Mouse (Mus musculus): ENCODE measurements around the gene Exoc1. TPM values are rescaled to one million over a fixed set of nuclear protein-coding genes. Genes with fewer than 3 reads are reported as not detected.

Exoc1 gene
- 33.3 and 44.4 TPM in 2 replicates for polyA plus RNA-seq (2016; fragmentation: Nextera tagmentation; extraction: Ambion mirVana)

DNA sequence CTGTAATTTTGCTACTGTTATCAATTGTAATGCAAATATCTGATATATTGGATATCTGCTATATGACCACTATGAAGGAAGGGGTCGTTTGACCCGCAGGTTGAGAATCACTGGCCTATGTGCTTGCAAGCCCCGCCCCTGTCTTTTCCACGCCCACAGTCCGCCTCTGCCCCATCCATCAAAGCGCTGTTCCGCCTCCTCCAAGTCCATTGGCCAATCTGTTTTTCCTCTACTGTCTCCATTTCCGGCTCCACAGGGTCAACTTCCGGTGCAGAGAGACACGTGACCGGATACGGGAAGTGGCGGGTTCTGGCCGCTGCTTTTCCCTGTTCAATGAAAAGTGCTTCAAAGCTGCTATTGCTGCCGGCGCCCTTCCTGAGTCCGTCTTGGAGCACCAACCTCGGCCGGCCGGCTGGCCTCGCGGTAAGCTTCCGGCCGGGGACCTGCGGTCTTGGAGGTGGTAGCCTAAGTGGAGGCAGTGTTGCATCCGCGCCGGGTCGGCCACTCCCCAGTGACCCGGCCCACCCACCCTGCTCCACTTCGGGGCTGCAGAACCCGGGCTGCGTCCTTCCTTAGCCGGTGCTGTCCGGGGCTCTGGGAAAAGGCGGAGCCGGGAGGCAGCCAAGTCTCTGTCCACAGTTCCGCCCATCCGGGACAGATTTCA is at the start of gene Exoc1:
Exoc1 (plus strand) TSS at position 272 of the 664 bp plus-strand sequence.
- peak within 1 kb of the TSS; percentile 78 for H3K4me3 ChIP-seq

DNA sequence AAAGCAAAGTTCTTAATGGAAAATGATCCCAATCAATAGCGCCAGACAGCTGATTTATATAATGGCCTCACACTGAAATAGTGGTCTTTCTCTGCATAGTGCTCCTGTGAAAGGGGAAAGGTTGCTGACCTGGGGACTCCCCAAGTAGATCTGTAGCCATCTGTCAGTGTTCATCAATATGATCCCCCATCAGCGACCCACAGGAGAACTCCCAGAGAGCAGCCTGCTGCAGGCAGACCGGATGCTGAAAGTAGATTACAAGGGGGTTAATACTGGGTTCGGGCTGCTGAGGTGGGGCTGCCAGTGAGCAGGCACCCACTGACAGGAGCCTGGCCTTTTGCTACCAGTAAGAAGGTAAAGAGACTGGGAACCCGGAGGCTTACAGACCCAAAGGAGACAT is 45.3 kb upstream of the Exoc1 start, which contains the start of gene Gm7271:
Gm7271 (plus strand) TSS at position 230 of the 400 bp plus-strand sequence.
- no peaks in the 10 kb centered on the region for H3K4me1 ChIP-seq
- H3K27me3 ChIP-seq (ENCODE audit: low read depth, poor library complexity, severe bottlenecking): no peaks in the 10 kb centered on the region
- no peaks in the 10 kb centered on the region for H3K36me3 ChIP-seq
- H3K4me3 ChIP-seq: no peak within 1 kb of the TSS
- H3K9me3 ChIP-seq (replicated peaks): no peaks in the 10 kb centered on the region
- H3K27ac ChIP-seq: no peak within 1 kb of the TSS
- WGBS: 65% methylated on average over 5 of the region's 5 CpGs
- no peak for DNase-seq (ENCODE audit: low spot score)

More for the DNA sequence above, at the start of gene Exoc1:
- peak; percentile 97 for DNase-seq (ENCODE audit: low spot score)
- Histone ChIP-seq H3K36me3 (peaks cover 11% of the 10 kb centered on the region; the same call in 1 of the 2 replicates), H3K4me1 (peaks cover 11% of the 10 kb centered on the region), H3K27me3 (ENCODE audit: low read depth, poor library complexity, severe bottlenecking) (no peaks in the 10 kb centered on the region), H3K9me3 (replicated peaks) (no peaks in the 10 kb centered on the region), H3K27ac (peak within 1 kb of the TSS; percentile 84)
- WGBS: under 1% methylated on average over 39 of the region's 39 CpGs

DNA sequence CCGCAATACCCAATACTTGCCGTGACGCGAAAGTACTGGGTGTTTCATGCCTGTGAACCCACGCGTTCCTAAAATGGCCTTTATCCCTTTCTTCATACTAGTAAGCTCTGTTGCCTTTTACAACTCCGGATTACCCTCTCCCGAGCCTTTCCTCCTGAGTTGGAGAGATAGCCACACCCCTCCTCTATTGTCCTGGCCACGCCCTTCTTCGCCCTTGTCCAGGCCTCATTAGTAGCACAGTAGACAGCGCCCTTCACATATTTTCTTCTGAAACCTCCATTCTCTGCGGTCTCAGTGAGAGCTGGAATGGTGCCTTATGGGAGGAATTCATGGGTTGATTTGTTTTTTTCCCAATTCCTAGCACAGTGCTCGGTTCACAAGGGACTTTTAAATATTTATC is 34.0 kb upstream of the Exoc1 start:
- Histone ChIP-seq H3K27ac (no peak overlapping the region), H3K4me1 (no peaks in the 10 kb centered on the region), H3K9me3 (replicated peaks) (no peaks in the 10 kb centered on the region), H3K4me3 (no peak overlapping the region), H3K27me3 (ENCODE audit: low read depth, poor library complexity, severe bottlenecking) (no peaks in the 10 kb centered on the region), H3K36me3 (no peaks in the 10 kb centered on the region)
- 84% methylated on average over 13 of the region's 13 CpGs for WGBS
- DNase-seq (ENCODE audit: low spot score): no peak

DNA sequence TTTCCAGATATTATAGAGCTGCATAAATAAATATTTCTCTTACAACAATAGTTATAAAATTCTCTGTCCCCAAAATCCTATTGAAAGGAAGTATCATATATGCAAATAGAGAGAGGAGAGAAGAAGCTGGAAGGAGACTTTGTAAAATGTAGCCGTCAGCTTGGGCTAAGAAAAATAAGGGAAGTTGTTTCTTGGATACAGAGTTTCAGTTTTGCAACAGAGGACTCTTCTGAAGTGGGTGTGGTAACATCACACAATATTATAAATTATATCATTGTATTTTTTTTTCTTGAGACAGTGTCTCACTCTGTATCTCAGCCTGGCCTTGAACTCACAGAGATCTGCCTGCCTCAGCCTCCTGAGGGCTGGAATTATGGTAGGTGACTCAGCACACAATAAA is 6.7 kb upstream of the Exoc1 start:
- no peaks in the 10 kb centered on the region for H3K27me3 ChIP-seq (ENCODE audit: low read depth, poor library complexity, severe bottlenecking)
- DNase-seq (ENCODE audit: low spot score): no peak

DNA sequence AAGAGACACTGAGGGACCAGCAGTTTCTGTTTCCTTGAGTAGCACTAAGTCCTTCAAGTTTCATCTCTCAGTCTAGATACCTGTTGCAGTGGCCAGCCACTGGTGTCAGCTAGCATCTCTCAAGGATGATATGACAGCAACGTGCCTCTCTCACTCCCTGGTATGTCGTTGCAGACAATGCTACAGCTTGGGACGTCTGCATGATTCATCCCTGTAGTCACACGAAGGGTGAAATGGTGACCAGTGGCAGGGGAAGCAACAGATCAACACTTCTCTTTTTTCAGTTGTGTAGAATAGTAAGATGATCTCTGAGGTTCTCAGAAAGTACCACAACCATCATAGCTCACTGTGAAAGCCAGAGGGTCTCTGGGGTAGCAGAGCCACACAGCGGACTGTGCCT is 4.5 kb upstream of the Exoc1 start:
- DNase-seq (ENCODE audit: low spot score): no peak
- no peak overlapping the region for H3K4me3 ChIP-seq
- H3K9me3 ChIP-seq (replicated peaks): no peaks in the 10 kb centered on the region
- H3K4me1 ChIP-seq: peaks cover under 1% of the 10 kb centered on the region; the same call in 1 of the 2 replicates
- H3K27me3 ChIP-seq (ENCODE audit: low read depth, poor library complexity, severe bottlenecking): no peaks in the 10 kb centered on the region
- H3K36me3 ChIP-seq: no peaks in the 10 kb centered on the region
- 72% methylated on average over 5 of the region's 5 CpGs for WGBS
- no peak overlapping the region for H3K27ac ChIP-seq

More for the DNA sequence above, 6.7 kb upstream of the Exoc1 start:
- H3K4me3 ChIP-seq: no peak overlapping the region
- H3K9me3 ChIP-seq (replicated peaks): no peaks in the 10 kb centered on the region
- WGBS: 93% methylated on average over 1 of the region's 1 CpGs
- H3K4me1 ChIP-seq: no peaks in the 10 kb centered on the region
- no peak overlapping the region for H3K27ac ChIP-seq
- H3K36me3 ChIP-seq: no peaks in the 10 kb centered on the region

DNA sequence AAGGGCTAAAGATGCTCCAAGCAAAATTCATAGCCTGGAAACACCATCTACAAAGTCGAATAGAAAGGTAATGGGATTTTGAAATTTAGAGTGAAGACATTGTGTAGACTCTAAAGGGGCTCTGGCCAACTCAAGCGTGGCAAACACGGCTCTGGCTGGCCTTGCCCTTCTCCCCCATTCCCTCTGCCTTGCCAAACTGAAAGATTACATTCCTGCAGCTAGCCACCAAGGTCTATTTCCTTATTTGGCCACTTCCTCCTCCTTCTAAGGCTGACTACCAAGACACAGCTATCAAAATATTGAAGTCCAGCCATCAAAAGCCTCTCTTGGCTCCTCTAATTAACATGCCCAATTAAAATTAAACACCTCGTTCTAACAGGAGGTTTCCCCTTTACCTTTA is 4.0 kb upstream of the Exoc1 start:
- no peak for DNase-seq (ENCODE audit: low spot score)
- WGBS: 69% methylated on average over 4 of the region's 4 CpGs
- H3K27me3 ChIP-seq (ENCODE audit: low read depth, poor library complexity, severe bottlenecking): no peaks in the 10 kb centered on the region
- H3K36me3 ChIP-seq: no peaks in the 10 kb centered on the region
- peaks cover 5% of the 10 kb centered on the region for H3K4me1 ChIP-seq
- no peak overlapping the region for H3K4me3 ChIP-seq
- no peak overlapping the region for H3K27ac ChIP-seq
- no peaks in the 10 kb centered on the region for H3K9me3 ChIP-seq (replicated peaks)

DNA sequence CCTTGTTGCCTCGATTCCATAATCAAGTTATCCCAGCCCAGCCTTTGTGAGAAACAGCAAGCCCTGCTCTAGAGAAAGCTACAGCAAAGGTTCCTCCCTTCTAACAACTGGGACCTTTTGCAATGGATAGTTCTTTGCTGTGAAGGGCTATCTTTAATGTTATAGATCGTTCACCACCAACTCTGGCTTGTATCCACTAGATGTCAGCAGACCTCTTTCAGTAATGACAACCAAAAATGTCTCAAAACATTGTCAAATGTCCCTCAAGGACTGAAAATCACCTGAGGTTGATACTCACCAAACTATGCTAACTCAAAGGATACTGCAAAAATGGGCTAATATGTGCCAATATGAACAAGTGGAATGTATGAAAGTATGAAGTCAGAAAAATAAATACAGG is 3.3 kb upstream of the Exoc1 start:
- Histone ChIP-seq H3K4me3 (no peak overlapping the region), H3K27me3 (ENCODE audit: low read depth, poor library complexity, severe bottlenecking) (no peaks in the 10 kb centered on the region), H3K27ac (no peak overlapping the region), H3K36me3 (no peaks in the 10 kb centered on the region), H3K9me3 (replicated peaks) (no peaks in the 10 kb centered on the region), H3K4me1 (peaks cover 11% of the 10 kb centered on the region)
- DNase-seq (ENCODE audit: low spot score): no peak
- whole genome bisulfite sequencing: 52% methylated on average over 2 of the region's 2 CpGs

DNA sequence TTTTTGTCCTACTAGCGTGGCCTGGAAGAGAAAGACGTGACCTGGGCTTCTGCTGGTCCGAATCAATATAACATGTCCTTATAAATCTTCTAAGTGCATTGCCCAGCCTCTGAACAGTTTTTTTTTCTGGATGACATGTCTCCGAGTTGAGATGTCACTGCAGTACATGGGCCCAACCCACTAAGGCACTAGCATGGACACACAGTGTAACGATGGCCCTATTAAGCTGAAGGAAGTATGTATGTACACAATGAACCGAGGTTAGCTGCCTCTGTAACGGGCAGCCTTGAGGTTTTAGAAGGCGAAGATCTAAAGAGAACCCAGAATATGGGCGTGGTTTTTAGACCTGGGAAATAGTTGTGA is 574 bp downstream of the Exoc1 start:
- H3K36me3 ChIP-seq: peaks cover 14% of the 10 kb centered on the region; the same call in 1 of the 2 replicates
- H3K4me3 ChIP-seq: peak overlapping the region; percentile 78
- no peaks in the 10 kb centered on the region for H3K27me3 ChIP-seq (ENCODE audit: low read depth, poor library complexity, severe bottlenecking)
- 12% methylated on average over 9 of the region's 9 CpGs for WGBS
- no peak for DNase-seq (ENCODE audit: low spot score)
- H3K4me1 ChIP-seq: peaks cover 11% of the 10 kb centered on the region
- H3K27ac ChIP-seq: peak overlapping the region; percentile 84
- no peaks in the 10 kb centered on the region for H3K9me3 ChIP-seq (replicated peaks)

DNA sequence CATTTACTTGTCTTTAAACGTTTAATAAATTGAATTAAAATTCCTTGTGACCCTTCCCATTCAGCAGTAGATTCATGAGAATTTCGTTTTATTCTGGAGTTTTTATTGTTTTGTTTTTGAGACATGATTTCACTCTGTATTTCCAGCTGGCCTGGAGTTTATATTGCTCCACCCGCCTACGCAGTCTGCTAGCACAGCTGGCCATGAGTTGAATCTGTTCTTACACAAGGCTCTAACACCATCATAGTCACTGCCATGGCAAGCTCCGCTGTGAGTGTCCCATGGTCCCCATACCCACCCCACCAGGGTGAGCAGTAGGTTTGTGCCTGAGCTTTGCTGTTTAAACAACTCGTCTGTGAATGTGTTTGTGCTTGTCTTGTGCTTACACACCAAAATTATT is 4.1 kb downstream of the Exoc1 start:
- H3K27me3 ChIP-seq (ENCODE audit: low read depth, poor library complexity, severe bottlenecking): no peaks in the 10 kb centered on the region
- H3K27ac ChIP-seq: no peak overlapping the region
- WGBS: 88% methylated on average over 6 of the region's 6 CpGs
- DNase-seq (ENCODE audit: low spot score): no peak
- peaks cover 43% of the 10 kb centered on the region for H3K36me3 ChIP-seq
- no peak overlapping the region for H3K4me3 ChIP-seq
- H3K9me3 ChIP-seq (replicated peaks): no peaks in the 10 kb centered on the region
- H3K4me1 ChIP-seq: peaks cover 11% of the 10 kb centered on the region

DNA sequence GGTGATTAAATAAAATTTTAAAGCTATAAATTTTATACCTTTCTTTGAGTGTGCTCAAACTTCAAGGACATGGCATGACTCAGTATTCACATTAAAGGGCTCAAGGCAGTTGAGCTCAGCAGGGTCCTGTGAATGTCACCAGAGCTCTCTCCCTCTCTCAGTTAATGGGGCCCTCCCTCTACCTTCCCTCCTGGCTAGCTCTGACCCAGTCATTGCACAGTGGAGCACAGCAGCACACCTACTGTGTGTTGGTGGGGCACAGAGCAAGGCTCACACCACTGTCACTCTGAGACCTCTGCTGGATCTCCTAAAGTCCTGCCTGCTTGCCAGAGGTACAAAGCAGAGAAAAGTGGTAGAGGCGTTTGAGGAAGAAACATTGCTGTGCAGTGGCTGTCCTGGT is 7.1 kb downstream of the Exoc1 start:
- Histone ChIP-seq H3K27me3 (ENCODE audit: low read depth, poor library complexity, severe bottlenecking) (no peaks in the 10 kb centered on the region), H3K9me3 (replicated peaks) (no peaks in the 10 kb centered on the region), H3K27ac (no peak overlapping the region), H3K4me3 (no peak overlapping the region), H3K4me1 (no peaks in the 10 kb centered on the region), H3K36me3 (peaks cover 61% of the 10 kb centered on the region)
- DNase-seq (ENCODE audit: low spot score): no peak
- 88% methylated on average over 1 of the region's 1 CpGs for WGBS

DNA sequence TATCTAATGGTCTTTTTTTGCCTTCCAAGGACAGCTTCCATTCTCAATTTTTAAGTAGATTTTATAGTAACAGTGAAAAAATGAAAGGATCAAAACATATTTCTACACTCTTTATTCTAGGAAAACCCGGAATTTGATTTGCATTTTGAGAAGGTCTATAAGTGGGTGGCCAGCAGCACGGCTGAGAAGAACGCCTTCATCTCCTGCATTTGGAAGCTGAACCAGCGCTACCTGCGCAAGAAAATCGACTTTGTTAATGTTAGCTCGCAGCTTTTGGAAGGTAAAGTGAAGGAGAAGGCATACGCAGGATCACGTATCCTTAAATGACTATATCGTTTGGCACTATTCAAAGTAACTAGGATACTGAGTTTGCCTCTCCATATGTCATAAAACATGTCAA is 8.5 kb downstream of the Exoc1 start:
- H3K36me3 ChIP-seq: peaks cover 71% of the 10 kb centered on the region
- no peaks in the 10 kb centered on the region for H3K9me3 ChIP-seq (replicated peaks)
- H3K4me3 ChIP-seq: no peak overlapping the region
- DNase-seq (ENCODE audit: low spot score): no peak
- 96% methylated on average over 10 of the region's 10 CpGs for WGBS
- H3K4me1 ChIP-seq: no peaks in the 10 kb centered on the region
- H3K27ac ChIP-seq: no peak overlapping the region
- H3K27me3 ChIP-seq (ENCODE audit: low read depth, poor library complexity, severe bottlenecking): no peaks in the 10 kb centered on the region

DNA sequence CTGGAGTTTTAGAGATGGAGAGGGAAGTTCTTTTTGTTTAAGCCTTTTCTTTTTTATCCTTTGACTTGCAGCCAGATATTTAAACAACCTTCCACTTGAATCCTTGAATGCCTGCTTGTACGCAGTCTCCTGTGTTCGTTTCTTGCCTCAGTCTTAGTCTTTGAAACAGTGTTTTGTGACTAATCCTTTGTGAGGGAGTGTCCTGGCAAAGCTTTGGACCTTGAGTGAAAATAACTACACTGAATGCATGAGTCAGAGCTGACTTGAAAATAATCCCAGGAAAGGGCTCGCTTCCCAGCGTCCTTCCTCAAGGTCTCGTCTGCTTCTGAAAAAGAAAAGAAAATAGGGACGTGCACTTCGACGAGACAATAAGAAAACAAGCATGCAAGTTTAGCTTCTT is 11.1 kb downstream of the Exoc1 start:
- Histone ChIP-seq H3K27ac (no peak overlapping the region), H3K36me3 (peaks cover 80% of the 10 kb centered on the region), H3K9me3 (replicated peaks) (no peaks in the 10 kb centered on the region), H3K4me1 (no peaks in the 10 kb centered on the region), H3K27me3 (ENCODE audit: low read depth, poor library complexity, severe bottlenecking) (no peaks in the 10 kb centered on the region), H3K4me3 (no peak overlapping the region)
- 92% methylated on average over 8 of the region's 8 CpGs for WGBS
- no peak for DNase-seq (ENCODE audit: low spot score)

DNA sequence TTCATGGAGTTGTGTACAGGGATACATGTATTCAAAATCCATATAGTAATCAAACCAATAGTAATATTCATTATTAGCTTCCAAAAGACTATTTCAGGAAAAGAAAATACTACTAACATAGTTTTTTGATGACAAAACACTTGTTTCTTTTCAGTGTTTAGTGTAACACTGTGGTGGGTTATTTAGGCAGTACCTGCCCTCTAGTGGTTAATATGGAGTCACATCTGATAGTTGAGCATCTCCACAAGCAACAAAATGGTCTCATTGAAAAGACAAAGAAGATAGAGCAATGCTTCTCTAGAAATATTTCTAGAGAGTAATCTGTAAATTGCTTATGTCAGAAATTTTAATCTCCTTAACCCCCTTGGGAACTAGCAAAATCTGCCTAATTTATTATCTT is 11.7 kb downstream of the Exoc1 start:
- no peak overlapping the region for H3K4me3 ChIP-seq
- no peaks in the 10 kb centered on the region for H3K4me1 ChIP-seq
- peaks cover 80% of the 10 kb centered on the region for H3K36me3 ChIP-seq
- DNase-seq (ENCODE audit: low spot score): no peak
- no peaks in the 10 kb centered on the region for H3K9me3 ChIP-seq (replicated peaks)
- H3K27ac ChIP-seq: no peak overlapping the region
- no peaks in the 10 kb centered on the region for H3K27me3 ChIP-seq (ENCODE audit: low read depth, poor library complexity, severe bottlenecking)

DNA sequence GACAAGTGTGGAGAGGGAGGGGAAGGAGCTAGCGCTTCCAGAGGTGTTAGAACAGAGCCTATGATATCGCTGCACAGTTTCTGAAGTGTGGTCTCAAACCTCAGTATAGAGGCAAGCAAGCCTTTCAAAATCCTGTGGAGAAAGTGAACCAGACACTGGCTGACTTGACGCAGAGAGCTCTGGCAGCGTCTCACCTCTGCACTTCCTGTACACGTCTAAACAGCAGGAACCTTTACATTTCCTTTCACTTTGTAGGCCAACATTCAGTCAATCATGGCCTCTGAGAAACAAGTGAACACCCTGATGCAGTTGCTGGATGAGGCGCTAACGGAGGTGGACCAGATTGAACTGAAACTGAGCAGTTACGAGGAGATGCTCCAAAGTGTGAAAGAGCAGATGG is 14.1 kb downstream of the Exoc1 start:
- Histone ChIP-seq H3K27ac (no peak overlapping the region), H3K27me3 (ENCODE audit: low read depth, poor library complexity, severe bottlenecking) (no peaks in the 10 kb centered on the region), H3K36me3 (peaks cover 69% of the 10 kb centered on the region)

More for the DNA sequence above, 14.1 kb downstream of the Exoc1 start:
- no peaks in the 10 kb centered on the region for H3K9me3 ChIP-seq (replicated peaks)
- no peak for DNase-seq (ENCODE audit: low spot score)
- no peaks in the 10 kb centered on the region for H3K4me1 ChIP-seq
- 93% methylated on average over 8 of the region's 8 CpGs for WGBS
- H3K4me3 ChIP-seq: no peak overlapping the region

Data from limb, embryonic 10.5 days (tissue).